Mouse (Mus musculus) kidney, adult 2 months (tissue): ENCODE measurements around the gene Abcc2. TPM values are rescaled to one million over a fixed set of nuclear protein-coding genes. Genes with fewer than 3 reads are reported as not detected.

ENCODE experiments used
- DNase-seq: peaks from one replicate; pipeline ENCODE4 v3.0.0; 2021
- H3K27ac ChIP-seq: fragments of 200-500 bp; 2 replicates; pipeline ENCODE4 v1.5.1; 2012; ENCODE audit warnings: low read depth, low read length, control low read depth, inconsistent platforms; ENCODE audit not compliant: insufficient read depth
- H3K27me3 ChIP-seq: fragments of 200-500 bp; replicated peaks from 2 replicates; pipeline ENCODE4 v1.6.1; 2012; ENCODE audit warnings: mild to moderate bottlenecking, moderate library complexity, low read length, inconsistent platforms; ENCODE audit not compliant: control insufficient read depth, insufficient read depth
- H3K36me3 ChIP-seq: fragments of 200-500 bp; 2 replicates; pipeline ENCODE4 v1.6.1; 2012; ENCODE audit warnings: mild to moderate bottlenecking, moderate library complexity, low read length, inconsistent platforms; ENCODE audit not compliant: control insufficient read depth, insufficient read depth
- H3K4me1 ChIP-seq: fragments of 200-500 bp; 2 replicates; pipeline ENCODE4 v1.6.1; 2011; ENCODE audit warnings: low read length; ENCODE audit not compliant: control insufficient read depth, insufficient read depth
- H3K4me3 ChIP-seq: fragments of 200-500 bp; 2 replicates; pipeline ENCODE4 v1.5.1; 2011; ENCODE audit warnings: mild to moderate bottlenecking, low read depth, low read length, control low read depth; ENCODE audit not compliant: insufficient read depth
- CTCF ChIP-seq: fragments of 200-500 bp; conservative IDR thresholded peaks from 2 replicates; pipeline ENCODE4 v1.5.1; 2011; ENCODE audit warnings: low read depth, mild to moderate bottlenecking, control low read depth, low read length, moderate library complexity, mixed read lengths; ENCODE audit not compliant: insufficient read depth, insufficient read length
- POLR2A ChIP-seq: fragments of 200-500 bp; IDR thresholded peaks from one replicate; pipeline ENCODE4 v1.6.1; 2011; ENCODE audit warnings: low read depth, low read length, control low read depth
- WGBS: fragments of 180-500 bp; shearing (Covaris S2); methylation state at CpG from one replicate; pipeline ENCODE4 v1.1.7; 2018; 5-methylcytosine and 5-hydroxymethylcytosine counted together
- polyA plus RNA-seq: library from polyadenylated mRNA; depleted of rRNA; stranded (reverse); fragments of >200 nt; gene quantifications from 2 replicates; pipeline ENCODE4 v1.2.3, GENCODE M21; 2012

The Abcc2 gene
- polyA plus RNA-seq, 1 experiment = 166 TPM

DNA sequence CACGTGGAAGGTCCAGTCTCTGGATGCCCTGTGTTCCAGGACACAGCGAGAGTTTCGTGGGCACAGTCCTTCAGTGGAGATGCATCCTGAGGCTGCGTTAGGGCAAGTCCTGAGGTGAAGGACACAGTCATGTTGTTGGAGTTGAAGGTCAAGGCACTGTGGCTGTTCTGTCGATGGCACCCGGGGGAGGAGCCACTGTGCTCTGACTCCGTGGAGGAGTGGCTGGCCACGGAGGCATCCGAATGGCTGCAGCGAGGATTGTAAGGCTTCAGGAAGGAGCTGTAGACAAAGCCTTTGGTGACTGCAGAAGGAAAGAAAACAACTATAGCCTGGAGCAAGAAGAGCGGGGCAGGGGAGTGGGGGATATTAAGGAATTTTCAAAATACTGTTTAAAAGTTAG is 68.0 kb downstream of the Abcc2 start:
- TF ChIP-seq POLR2A (no peak), CTCF (no peak)
- Histone ChIP-seq H3K36me3 (peaks cover 9% of the 10 kb centered on the region), H3K27ac (no peak overlapping the region), H3K27me3 (no peaks in the 10 kb centered on the region), H3K4me1 (no peaks in the 10 kb centered on the region), H3K4me3 (no peak overlapping the region)
- DNase-seq = no peak
- whole genome bisulfite sequencing = 74% methylated on average over 11 of the region's 11 CpGs

DNA sequence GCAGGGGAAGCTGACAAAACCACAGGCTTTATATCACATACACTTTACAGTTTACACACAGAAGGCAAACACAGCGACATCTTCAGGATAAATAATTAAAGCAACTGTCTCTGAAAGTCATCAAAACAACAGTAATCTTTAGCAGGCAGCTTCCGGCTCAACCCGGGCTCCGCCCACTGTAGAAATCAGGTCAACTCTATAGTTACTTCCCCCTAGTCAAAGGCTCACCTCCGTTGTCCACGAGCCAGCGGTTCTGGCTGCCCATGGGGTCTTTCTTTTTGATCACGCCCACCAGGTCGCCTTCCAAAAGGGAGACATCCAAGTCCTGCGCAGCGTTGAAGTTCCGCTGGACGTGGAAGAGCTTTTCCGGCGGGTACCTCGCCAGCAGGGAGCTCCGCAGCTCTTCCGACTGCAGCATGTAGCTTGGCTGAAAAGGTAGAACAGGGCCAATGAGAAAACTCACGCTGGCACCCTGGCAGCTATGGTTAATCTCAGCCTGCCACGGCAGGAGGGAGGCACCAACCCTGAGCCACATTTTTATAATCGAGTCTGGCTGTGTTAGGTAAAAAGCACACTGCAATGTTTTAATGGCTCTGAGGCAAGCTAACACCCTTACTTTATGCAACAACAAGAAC is 70.1 kb downstream of the Abcc2 start:
- TF ChIP-seq CTCF (no peak), POLR2A (no peak)
- DNase-seq = peak; percentile 53
- Histone ChIP-seq H3K4me1 (no peaks in the 10 kb centered on the region), H3K36me3 (peaks cover 7% of the 10 kb centered on the region), H3K27ac (no peak overlapping the region), H3K4me3 (no peak overlapping the region), H3K27me3 (no peaks in the 10 kb centered on the region)
- WGBS = 80% methylated on average over 21 of the region's 21 CpGs

- Histone ChIP-seq H3K4me3 (no peak overlapping the region), H3K27me3 (no peaks in the 10 kb centered on the region), H3K36me3 (peaks cover 5% of the 10 kb centered on the region), H3K4me1 (no peaks in the 10 kb centered on the region), H3K27ac (no peak overlapping the region)
- TF ChIP-seq POLR2A (no peak), CTCF (0 out of 2 replicates have a peak, but pooled peaks have one; percentile 30)
- no peak for DNase-seq
- 83% methylated on average over 7 of the region's 7 CpGs for WGBS
Observed at GRCm38 (mm10) chr19:43852837-43853545, 71.0 kb downstream of the Abcc2 start.

DNA sequence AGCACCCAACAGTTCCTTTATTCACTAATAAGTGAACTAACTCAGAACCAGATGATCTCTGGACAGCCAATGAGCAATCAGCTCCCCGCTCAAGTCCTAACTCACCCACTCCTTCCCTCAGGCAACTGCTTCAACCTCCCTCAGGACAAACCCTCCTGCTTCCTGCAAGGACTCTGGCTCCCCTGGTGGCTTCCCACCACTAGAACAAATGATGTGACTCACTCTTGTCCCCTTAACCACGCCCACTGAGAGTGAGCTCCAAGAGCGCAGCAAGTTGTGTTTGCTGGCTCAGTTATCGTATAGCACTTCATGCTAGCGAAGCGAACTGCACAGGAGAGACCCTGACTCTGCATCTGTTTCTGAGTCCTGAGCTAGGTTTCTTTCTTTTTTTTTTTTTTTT is 75.4 kb downstream of the Abcc2 start:
- no peak for TF ChIP-seq POLR2A
- TF ChIP-seq CTCF = no peak

DNA sequence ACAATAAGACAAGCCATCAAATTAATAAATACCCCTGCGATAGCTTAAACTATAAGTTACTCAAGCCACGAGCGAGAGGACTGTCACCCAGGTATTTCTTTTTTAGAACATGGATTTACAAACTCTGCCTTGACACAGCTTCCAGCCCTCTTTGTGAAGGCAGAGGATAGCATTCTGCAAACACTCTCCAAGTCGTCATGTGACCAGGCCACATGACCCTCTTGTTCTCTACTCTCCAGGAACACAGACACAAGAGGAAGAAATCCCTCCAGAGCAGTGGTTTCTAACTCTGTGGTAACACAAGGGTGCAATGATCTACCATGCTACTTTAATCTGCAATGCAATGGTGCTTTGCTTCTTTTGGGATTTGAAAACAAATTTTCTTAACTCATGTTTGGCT is 88.4 kb downstream of the Abcc2 start:
- H3K4me1 ChIP-seq = no peaks in the 10 kb centered on the region
- no peak overlapping the region for H3K4me3 ChIP-seq
- WGBS = 93% methylated on average over 4 of the region's 4 CpGs
- DNase-seq = no peak
- TF ChIP-seq CTCF (no peak), POLR2A (no peak)
- no peak overlapping the region for H3K27ac ChIP-seq
- no peaks in the 10 kb centered on the region for H3K27me3 ChIP-seq
- H3K36me3 ChIP-seq = peaks cover 3% of the 10 kb centered on the region

More for the DNA sequence above, 75.4 kb downstream of the Abcc2 start:
- no peaks in the 10 kb centered on the region for H3K4me1 ChIP-seq
- H3K36me3 ChIP-seq = peaks cover 7% of the 10 kb centered on the region
- no peak overlapping the region for H3K4me3 ChIP-seq
- no peak overlapping the region for H3K27ac ChIP-seq
- DNase-seq = no peak
- 89% methylated on average over 6 of the region's 6 CpGs for WGBS
- no peaks in the 10 kb centered on the region for H3K27me3 ChIP-seq

DNA sequence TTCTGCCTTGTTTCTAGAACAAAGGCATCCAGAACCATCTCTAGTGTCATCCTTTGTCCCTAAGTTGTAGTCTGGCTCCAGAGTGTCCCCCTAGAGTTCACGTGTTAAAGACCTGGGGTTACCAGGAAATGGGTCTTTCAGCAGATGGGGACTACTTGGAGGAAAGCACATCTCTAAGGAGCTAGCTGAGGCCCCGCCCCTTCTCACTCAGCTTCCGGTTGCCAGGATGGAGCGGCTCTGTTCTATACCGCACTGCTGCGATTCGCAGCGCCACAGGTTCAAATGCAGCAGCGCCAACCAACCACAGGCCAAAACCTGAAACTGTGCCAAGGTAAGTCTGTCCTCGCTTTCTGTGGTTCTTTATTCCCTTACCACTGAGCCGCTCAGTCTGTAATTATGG is 92.4 kb downstream of the Abcc2 start:
- Histone ChIP-seq H3K27ac (no peak overlapping the region), H3K36me3 (no peaks in the 10 kb centered on the region), H3K4me1 (0 out of 2 replicates have a peak, but pooled peaks cover 3% of the 10 kb centered on the region), H3K27me3 (no peaks in the 10 kb centered on the region), H3K4me3 (no peak overlapping the region)
- no peak for DNase-seq
- TF ChIP-seq CTCF = no peak
- no peak for TF ChIP-seq POLR2A
- 95% methylated on average over 11 of the region's 11 CpGs for WGBS

DNA sequence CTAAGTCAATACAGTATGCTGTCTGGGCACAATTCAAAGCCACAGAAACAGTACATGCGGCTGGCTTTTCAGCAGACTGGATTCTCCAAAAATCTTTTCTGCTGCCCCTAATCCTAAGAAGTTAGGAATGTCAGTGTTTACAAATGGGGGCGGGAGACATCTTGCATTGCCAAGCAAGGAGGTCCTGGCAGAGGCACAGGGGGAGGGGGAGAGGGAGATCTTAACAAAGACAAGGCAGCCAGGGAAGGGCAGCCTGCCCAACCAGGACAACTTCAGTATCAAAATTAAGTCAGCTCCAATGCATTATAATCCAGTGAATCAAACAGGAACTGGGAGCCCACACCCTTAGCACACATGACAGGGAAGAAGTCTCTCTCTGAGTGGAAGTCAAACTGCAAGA is 94.0 kb downstream of the Abcc2 start:
- DNase-seq = no peak
- Histone ChIP-seq H3K4me1 (peaks cover 3% of the 10 kb centered on the region; the same call in 1 of the 2 replicates), H3K27ac (no peak overlapping the region), H3K36me3 (no peaks in the 10 kb centered on the region), H3K4me3 (no peak overlapping the region), H3K27me3 (no peaks in the 10 kb centered on the region)
- 60% methylated on average over 2 of the region's 2 CpGs for WGBS
- no peak for TF ChIP-seq CTCF
- TF ChIP-seq POLR2A = no peak
